Mouse (Mus musculus) liver, embryonic 11.5 days (tissue): ENCODE measurements around the gene Snf8. TPM values are rescaled to one million over a fixed set of nuclear protein-coding genes. Genes with fewer than 3 reads are reported as not detected.

ENCODE experiments used
- ATAC-seq: fragments of 200-750 bp; cut with Nextera tagmentation; replicated peaks from 2 replicates; pipeline ENCODE4 v1.8.0; 2017; ENCODE audit warnings: moderate number of reproducible peaks, mild to moderate bottlenecking, moderate TSS enrichment, moderate library complexity; ENCODE audit not compliant: low FRiP score
- DNase-seq: peaks from one replicate; pipeline ENCODE4 v3.0.0-alpha.2; 2017; ENCODE audit warnings: low spot score
- H3K27ac ChIP-seq: fragments of 300-500 bp; sonication (generic); 2 replicates; pipeline ENCODE4 v1.5.1; 2014; ENCODE audit warnings: mild to moderate bottlenecking, low read depth, low read length, control low read depth
- H3K27me3 ChIP-seq: fragments of 300-500 bp; sonication (generic); replicated peaks from 2 replicates; pipeline ENCODE4 v1.6.1; 2014; ENCODE audit warnings: low read length, mixed read lengths; ENCODE audit not compliant: control insufficient read depth, insufficient read depth
- H3K36me3 ChIP-seq: fragments of 300-500 bp; sonication (generic); 2 replicates; pipeline ENCODE4 v1.6.1; 2014; ENCODE audit warnings: mild to moderate bottlenecking, low read length, moderate library complexity, mixed read lengths; ENCODE audit not compliant: control insufficient read depth, insufficient read depth
- H3K4me1 ChIP-seq: fragments of 300-500 bp; sonication (generic); replicated peaks from 2 replicates; pipeline ENCODE4 v1.6.1; 2014; ENCODE audit warnings: low read length, mixed read lengths; ENCODE audit not compliant: control insufficient read depth, insufficient read depth
- H3K4me2 ChIP-seq: fragments of 300-500 bp; sonication (generic); 2 replicates; pipeline ENCODE4 v1.6.1; 2014; ENCODE audit warnings: mild to moderate bottlenecking, control low read depth, moderate library complexity
- H3K4me3 ChIP-seq: fragments of 300-500 bp; sonication (generic); 2 replicates; pipeline ENCODE4 v1.5.1; 2014; ENCODE audit warnings: low read depth, low read length, control low read depth
- H3K9ac ChIP-seq: fragments of 300-500 bp; sonication (generic); 2 replicates; pipeline ENCODE4 v1.6.1; 2014; ENCODE audit warnings: low read depth, low read length, control low read depth
- H3K9me3 ChIP-seq: fragments of 300-500 bp; sonication (generic); 2 replicates; pipeline ENCODE4 v1.6.1; 2016; ENCODE audit warnings: low read length, inconsistent platforms, mixed read lengths; ENCODE audit not compliant: control insufficient read depth
- WGBS: fragments of 180-500 bp; shearing (Covaris S2); extraction: QIAGEN DNeasy Blood & Tissue Kit; methylation state at CpG from one replicate; pipeline ENCODE4 v1.1.7; 2014; 5-methylcytosine and 5-hydroxymethylcytosine counted together
- polyA plus RNA-seq: library from polyadenylated mRNA; unstranded; fragments of >200 nt; fragmentation: Nextera tagmentation; extraction: Ambion mirVana; gene quantifications from 2 replicates; pipeline ENCODE4 v1.2.1, GENCODE M21; 2014

Snf8 gene
- polyA plus RNA-seq, 1 experiment from 2014 or later = 48.8 TPM

- Histone ChIP-seq H3K4me2 (peak overlapping the region; percentile 96), H3K4me3 (peak overlapping the region; percentile 96), H3K36me3 (0 out of 2 replicates have a peak, but pooled peaks cover 2% of the 10 kb centered on the region), H3K9me3 (no peaks in the 10 kb centered on the region), H3K27ac (peak overlapping the region; percentile 98), H3K9ac (peak overlapping the region; percentile 95), H3K27me3 (no peaks in the 10 kb centered on the region), H3K4me1 (peaks cover 34% of the 10 kb centered on the region)
- under 1% methylated on average over 32 of the region's 32 CpGs for WGBS
- DNase-seq (peak; percentile 58), ATAC-seq (no peak)
Measured at GRCm38 (mm10) chr11:96003969-96004792, 30.5 kb upstream of the Snf8 start.

GRCm38 (mm10) chr11:96004793-96005402 lies 29.8 kb upstream of the Snf8 start:
- Histone ChIP-seq H3K4me2 (peak overlapping the region; percentile 96), H3K9ac (peak overlapping the region; percentile 95), H3K27ac (peak overlapping the region; percentile 98), H3K27me3 (no peaks in the 10 kb centered on the region), H3K36me3 (0 out of 2 replicates have a peak, but pooled peaks cover 2% of the 10 kb centered on the region), H3K9me3 (no peaks in the 10 kb centered on the region), H3K4me3 (peak overlapping the region; percentile 96), H3K4me1 (peaks cover 33% of the 10 kb centered on the region)
- DNase-seq (peak; percentile 75), ATAC-seq (peak; percentile 14; the same call in 1 of the 2 replicates)
- WGBS = under 1% methylated on average over 52 of the region's 57 CpGs

- H3K27me3 ChIP-seq = no peaks in the 10 kb centered on the region
- ATAC-seq = peak; percentile 38
- H3K36me3 ChIP-seq = 0 out of 2 replicates have a peak, but pooled peaks cover 2% of the 10 kb centered on the region
- peak within 1 kb of the TSS; percentile 96 for H3K4me3 ChIP-seq
- peak within 1 kb of the TSS; percentile 96 for H3K4me2 ChIP-seq
- H3K9me3 ChIP-seq = no peaks in the 10 kb centered on the region
- peaks cover 29% of the 10 kb centered on the region for H3K4me1 ChIP-seq
- WGBS = under 1% methylated on average over 73 of the region's 74 CpGs
- peak within 1 kb of the TSS; percentile 95 for H3K9ac ChIP-seq
- peak; percentile 85 for DNase-seq
- peak within 1 kb of the TSS; percentile 98 for H3K27ac ChIP-seq
Measured at GRCm38 (mm10) chr11:96005403-96006271, 29.0 kb upstream of the Snf8 start, which contains the start of gene Igf2bp1. TSS of gene Igf2bp1 (minus strand) at chr11:96005940.

- WGBS = under 1% methylated on average over 33 of the region's 33 CpGs
- H3K27me3 ChIP-seq = no peaks in the 10 kb centered on the region
- no peaks in the 10 kb centered on the region for H3K9me3 ChIP-seq
- H3K4me3 ChIP-seq = peak overlapping the region; percentile 96
- H3K9ac ChIP-seq = peak overlapping the region; percentile 95
- peak; percentile 75 for DNase-seq
- H3K27ac ChIP-seq = peak overlapping the region; percentile 98
- H3K4me1 ChIP-seq = peaks cover 23% of the 10 kb centered on the region
- peak; percentile 18 for ATAC-seq
- H3K36me3 ChIP-seq = 0 out of 2 replicates have a peak, but pooled peaks cover 2% of the 10 kb centered on the region
- H3K4me2 ChIP-seq = peak overlapping the region; percentile 96
Measured at GRCm38 (mm10) chr11:96006367-96006851, 28.3 kb upstream of the Snf8 start.

GRCm38 (mm10) chr11:96006852-96007515 lies 27.7 kb upstream of the Snf8 start:
- Histone ChIP-seq H3K4me2 (peak overlapping the region; percentile 96), H3K27me3 (no peaks in the 10 kb centered on the region), H3K9me3 (no peaks in the 10 kb centered on the region), H3K27ac (peak overlapping the region; percentile 98), H3K4me1 (peaks cover 18% of the 10 kb centered on the region), H3K4me3 (peak overlapping the region; percentile 96), H3K9ac (peak overlapping the region; percentile 95), H3K36me3 (0 out of 2 replicates have a peak, but pooled peaks cover 2% of the 10 kb centered on the region)
- DNase-seq (peak; percentile 87), ATAC-seq (peak; percentile 57)
- WGBS = under 1% methylated on average over 61 of the region's 67 CpGs

- WGBS = under 1% methylated on average over 33 of the region's 33 CpGs
- Histone ChIP-seq H3K9ac (peak overlapping the region; percentile 95), H3K4me3 (peak overlapping the region; percentile 96), H3K27ac (peak overlapping the region; percentile 98), H3K9me3 (no peaks in the 10 kb centered on the region), H3K27me3 (no peaks in the 10 kb centered on the region), H3K4me2 (peak overlapping the region; percentile 96), H3K36me3 (0 out of 2 replicates have a peak, but pooled peaks cover under 1% of the 10 kb centered on the region), H3K4me1 (peaks cover 16% of the 10 kb centered on the region)
- DNase-seq (no peak), ATAC-seq (no peak)
Measured at GRCm38 (mm10) chr11:96007516-96008235, 27.0 kb upstream of the Snf8 start.

- Histone ChIP-seq H3K4me2 (peak overlapping the region; percentile 43), H3K9ac (no peak overlapping the region), H3K9me3 (no peaks in the 10 kb centered on the region), H3K4me1 (peaks cover 16% of the 10 kb centered on the region), H3K27me3 (no peaks in the 10 kb centered on the region), H3K4me3 (no peak overlapping the region), H3K27ac (peak overlapping the region; percentile 72), H3K36me3 (no peaks in the 10 kb centered on the region)
- WGBS = 0% methylated on average over 1 of the region's 1 CpGs
- ATAC-seq = peak; percentile 41
- DNase-seq = no peak
Measured at GRCm38 (mm10) chr11:96008827-96009226, 25.9 kb upstream of the Snf8 start.
